Mouse (Mus musculus): ENCODE measurements around the gene Tmem88. TPM values are rescaled to one million over a fixed set of nuclear protein-coding genes. Genes with fewer than 3 reads are reported as not detected.
A peak's percentile ranks its signal among the peaks of the same experiment; 100 is the strongest.

The Tmem88 gene
- total RNA-seq, 2 experiments from 2014 or later = 2.5 TPM

- DNase-seq (ENCODE audit: extremely low spot score in 1 of 2, low spot score in 1 of 2) = no peak
These were observed 19.0 kb upstream of the Tmem88 start for GRCm38 (mm10) chr11:69416921-69417448.

DNA sequence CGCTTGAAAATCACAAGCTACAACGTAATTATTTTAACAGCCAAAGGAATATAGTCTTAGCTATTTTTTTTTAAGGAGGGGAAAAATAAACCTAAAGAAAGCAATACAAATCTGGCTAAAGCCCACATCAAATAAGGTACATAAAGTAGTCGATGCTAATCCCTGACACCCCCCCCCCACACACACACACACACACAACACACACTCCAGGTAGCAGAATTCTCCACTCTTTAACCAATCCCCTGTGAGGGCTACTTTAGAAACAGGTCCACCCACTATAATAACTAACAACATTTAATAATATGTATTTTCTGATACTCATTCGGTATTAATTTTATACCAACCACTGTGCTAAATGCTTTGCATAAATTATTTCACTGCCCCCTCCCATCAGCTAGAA is 18.5 kb upstream of the Tmem88 start:
- DNase-seq (ENCODE audit: extremely low spot score in 1 of 2, low spot score in 1 of 2) = no peak

DNA sequence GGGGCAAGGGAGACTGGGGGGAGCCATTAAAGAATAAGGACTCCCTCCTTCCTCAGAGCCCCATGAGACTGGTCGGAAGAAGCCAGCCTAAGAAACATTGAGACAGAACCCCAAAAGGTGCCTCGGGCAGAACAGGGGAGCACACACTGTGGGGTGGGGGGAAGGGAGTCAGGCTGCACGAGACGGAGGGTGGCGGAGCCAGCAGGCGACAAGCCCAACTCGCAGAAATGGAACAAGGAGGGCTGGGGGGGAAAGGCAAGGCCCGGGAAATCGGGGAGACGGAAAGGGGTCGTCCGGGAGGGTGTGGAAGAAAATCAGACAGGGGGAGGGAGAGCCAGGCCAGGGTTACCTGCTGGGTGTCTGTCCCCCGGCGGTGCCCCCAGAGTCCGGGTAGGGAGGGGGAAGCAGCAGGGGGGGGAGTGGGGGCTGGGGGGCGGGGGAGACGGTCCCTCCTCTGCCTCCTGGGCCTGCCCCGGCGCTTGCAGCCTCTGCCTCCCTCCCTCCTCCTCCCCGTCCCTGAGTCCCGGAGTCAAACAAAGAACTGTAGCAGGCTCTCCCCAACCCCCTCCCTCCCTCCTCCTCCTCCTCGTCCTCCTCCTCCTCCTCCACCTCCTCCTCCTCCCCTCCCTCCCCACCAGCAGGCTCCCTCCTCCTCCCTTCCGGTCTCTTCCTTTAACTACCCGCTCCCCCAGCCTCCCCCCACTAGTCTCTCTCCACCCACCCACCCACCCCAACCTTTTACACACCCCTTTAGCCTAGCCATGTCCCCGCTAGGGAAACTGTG is 17.8 kb upstream of the Tmem88 start:
- peak; percentile 40 to 45 for DNase-seq (ENCODE audit: extremely low spot score in 1 of 2, low spot score in 1 of 2)

DNA sequence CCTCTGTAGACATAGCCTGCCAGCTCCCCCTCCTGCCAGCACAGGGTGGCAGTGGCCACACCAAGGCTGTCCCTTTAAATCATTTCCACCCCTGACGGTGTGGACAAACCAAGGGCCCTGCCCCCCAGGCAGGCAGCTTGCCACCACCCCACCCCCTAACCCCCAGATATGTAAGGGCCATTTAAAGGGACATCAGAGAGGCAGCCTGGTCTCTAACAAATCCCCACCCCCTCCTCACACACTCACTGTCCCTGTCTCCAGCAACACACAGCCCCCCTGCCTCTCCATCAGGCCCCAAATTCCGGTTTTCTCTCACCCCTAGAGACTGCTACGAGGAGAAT is 17.3 kb upstream of the Tmem88 start:
- DNase-seq (ENCODE audit: extremely low spot score in 1 of 2, low spot score in 1 of 2) = peak in 1 of 2 experiments; percentile 45

GRCm38 (mm10) chr11:69414421-69415326 is 16.6 kb upstream of the Tmem88 start:
- DNase-seq (ENCODE audit: extremely low spot score in 1 of 2, low spot score in 1 of 2) = peak in 1 of 2 experiments; percentile 47

DNA sequence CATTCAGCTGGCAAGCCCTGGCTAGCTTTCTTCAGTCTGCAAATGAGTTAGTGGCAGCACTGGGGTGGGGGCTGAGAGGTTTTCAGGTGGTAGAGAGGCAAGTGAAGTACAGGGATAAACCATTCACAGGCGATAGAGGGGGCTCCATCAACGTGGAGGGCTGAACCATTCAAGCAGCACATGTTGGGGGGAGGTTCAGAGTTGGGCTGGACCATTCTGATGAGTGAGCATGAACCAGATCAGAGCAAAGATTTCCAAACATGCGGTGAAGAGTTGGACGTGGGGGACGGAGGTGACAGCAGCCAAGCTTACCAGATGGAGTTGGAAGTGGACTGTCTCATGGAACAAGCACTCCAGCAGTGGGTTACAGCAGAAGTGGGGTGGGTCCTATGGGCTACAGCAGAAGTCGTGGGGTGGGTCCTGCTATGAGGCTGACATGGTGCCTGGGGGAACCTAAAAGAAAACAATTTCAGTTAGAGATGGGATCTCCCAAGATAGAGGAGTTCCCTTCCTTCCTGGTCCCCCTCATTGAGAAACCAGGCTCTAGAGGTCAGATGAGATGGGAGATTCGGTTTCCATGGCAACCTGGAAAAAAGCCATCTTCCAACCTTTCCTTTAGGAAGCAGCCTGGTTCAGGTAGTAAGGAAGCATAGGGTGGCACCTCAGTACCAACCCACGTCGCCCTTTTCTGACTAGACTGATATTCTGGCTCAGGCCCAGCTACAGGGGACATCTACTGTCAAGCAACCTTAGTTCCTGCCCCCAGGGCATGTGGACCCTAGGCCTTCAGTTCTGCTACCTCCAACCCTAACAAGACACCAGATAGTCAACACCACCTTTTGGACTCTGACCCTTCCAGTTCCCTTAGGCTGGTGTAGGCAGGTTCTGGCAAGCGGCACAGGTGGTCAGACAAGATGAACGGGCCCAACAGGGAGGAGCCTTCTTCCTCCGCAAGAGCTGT is 15.5 kb upstream of the Tmem88 start, which contains the start of gene Kdm6b:
Gene Kdm6b, minus strand, starts transcription at position 455 of the 961 bp plus-strand sequence.
- peak in 1 of 2 experiments; percentile 48 for DNase-seq (ENCODE audit: extremely low spot score in 1 of 2, low spot score in 1 of 2)

- DNase-seq (ENCODE audit: extremely low spot score in 1 of 2, low spot score in 1 of 2) = no peak
These were observed 14.5 kb upstream of the Tmem88 start for GRCm38 (mm10) chr11:69412548-69412947.

DNA sequence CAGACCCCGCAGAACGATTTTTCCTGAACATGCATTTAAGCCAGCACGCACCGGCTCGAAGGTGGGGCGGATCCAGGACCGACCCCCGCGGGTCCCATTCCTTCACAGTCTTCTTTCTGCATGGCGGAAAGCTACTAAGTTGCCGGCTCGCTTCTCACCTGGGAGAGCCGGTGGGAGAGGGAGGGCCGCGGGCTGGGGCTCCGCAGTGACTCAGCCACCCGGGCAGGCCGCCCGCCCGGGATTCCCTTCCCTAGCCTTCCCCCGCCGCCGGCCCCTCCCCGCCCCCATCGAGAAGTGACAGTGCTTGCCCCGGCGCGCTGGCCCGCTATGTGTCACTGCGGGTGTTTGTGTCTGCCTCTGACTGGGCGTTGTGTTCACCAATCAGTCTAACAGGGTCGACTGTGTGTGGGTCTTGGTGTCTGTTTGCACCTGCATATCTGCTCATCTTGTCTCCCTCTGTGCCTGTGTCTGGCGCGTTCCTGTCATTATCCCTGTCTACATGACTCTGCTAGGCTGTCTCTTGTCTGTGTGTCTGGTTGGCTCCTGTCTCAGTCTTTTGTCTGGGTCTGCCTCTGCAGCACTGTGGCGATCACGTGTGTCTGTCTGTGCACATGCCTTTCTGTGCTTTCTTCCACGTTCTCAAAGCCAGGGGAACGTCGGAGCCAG is 13.6 kb upstream of the Tmem88 start:
- DNase-seq (ENCODE audit: extremely low spot score in 1 of 2, low spot score in 1 of 2) = peak; percentile 36 to 39

DNA sequence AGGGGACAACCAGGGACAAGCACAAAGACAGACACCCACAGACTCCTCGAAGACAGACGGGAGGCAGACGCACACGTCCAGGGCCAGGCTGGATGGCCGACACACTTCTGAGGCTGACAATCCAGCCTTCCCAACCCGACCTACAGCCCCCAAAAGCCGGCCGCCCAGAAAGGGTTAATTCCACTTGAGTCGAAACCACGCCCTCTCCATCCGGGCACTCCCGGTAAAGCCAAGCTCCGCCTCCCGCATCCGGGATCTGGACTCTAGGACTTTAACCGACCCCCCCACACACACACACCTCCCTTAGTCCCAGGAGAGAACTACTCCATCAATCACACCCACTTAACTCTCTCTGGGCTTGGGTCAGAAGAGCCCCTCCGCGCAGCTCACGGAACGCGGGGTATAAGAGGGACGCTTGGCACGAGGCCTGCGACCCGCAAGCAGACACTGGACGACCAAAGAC is 13.1 kb upstream of the Tmem88 start:
- DNase-seq (ENCODE audit: extremely low spot score in 1 of 2, low spot score in 1 of 2) = peak; percentile 88 to 92

DNA sequence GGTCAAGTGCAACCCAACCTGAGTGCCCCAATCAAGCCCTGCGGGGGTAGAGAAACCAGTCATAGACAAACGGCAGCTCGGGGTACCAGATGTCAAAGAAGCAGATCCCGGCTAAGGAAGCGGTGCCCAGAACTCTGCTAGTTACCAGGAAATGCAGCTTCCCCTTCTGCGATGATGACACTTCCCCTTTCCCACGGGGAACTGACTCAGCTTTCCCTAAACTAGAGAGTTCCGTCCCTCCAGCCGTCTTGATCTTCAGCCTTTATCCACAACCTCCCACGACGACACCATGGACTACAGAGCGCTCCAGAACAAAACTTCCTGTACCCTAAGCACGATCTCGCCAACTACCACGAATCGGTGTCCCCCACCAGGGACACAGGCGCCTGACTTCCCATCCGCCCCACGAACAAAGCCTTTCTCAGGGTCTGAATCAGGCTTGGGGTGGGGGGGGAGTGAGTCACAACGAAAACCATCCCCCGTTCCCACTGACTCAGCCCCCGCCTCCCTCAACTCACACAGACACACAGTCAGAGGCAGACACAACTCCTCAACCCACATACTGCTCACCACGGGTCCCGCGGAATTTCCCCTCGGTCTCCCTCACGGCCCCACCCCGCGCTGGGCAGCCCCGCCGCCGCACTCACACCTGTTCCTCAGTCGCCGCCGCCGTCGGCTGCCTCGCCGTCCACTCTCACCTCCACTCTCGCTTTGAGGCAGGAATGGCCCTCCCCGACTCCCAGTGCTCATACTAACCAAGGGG is 12.5 kb upstream of the Tmem88 start:
- DNase-seq (ENCODE audit: extremely low spot score in 1 of 2, low spot score in 1 of 2) = peak; percentile 38 to 47

DNA sequence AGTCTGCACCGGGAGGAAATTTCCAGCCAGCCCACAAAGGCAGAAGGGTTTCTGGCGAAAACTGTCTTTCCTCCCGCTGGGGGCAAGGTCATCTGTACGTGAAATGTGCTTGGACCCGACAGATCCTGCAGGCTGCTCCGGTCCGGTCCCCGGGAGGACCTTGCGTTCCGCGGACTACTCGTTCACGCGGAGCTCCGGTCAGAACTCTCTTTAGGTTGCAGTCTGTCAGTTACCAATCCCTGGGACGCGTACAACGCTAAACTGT is 11.9 kb upstream of the Tmem88 start:
- no peak for DNase-seq (ENCODE audit: extremely low spot score in 1 of 2, low spot score in 1 of 2)

DNA sequence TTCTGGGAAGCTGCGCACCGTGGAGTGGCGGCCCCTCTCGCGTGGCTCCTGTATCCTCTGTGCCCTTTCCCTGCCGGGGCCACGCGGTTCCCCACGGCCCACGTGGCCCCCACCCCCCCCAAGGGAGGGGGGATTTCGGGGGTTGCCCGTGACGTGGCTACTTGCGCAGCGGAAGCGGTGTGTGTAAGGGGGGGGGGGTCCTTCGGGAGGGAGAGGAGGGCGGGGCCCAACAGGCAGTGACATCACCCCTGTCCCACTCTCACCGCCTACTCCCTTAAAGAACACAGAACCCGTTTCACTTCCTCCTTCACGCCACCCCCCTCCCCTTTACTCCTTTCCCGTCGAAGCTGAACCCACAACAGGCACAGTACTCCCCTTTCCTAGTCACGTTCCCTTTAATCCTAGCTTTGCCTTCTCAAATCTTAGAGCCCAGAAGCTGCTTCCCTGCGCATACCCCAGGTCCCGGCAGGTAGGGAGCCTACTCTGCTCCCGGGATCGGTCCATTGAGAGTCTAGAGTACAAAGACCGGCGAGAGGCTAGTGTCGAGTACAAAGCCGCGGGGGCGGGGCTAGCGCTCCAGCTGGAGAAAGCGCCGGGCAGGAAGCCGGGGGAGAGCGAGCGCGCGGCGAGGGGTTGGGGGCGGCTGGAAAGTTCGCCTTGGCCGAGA is 11.5 kb upstream of the Tmem88 start:
- peak; percentile 67 to 69 for DNase-seq (ENCODE audit: extremely low spot score in 1 of 2, low spot score in 1 of 2)

GRCm38 (mm10) chr11:69408541-69409377 is 10.7 kb upstream of the Tmem88 start:
- peak; percentile 58 to 61 for DNase-seq (ENCODE audit: extremely low spot score in 1 of 2, low spot score in 1 of 2)

DNA sequence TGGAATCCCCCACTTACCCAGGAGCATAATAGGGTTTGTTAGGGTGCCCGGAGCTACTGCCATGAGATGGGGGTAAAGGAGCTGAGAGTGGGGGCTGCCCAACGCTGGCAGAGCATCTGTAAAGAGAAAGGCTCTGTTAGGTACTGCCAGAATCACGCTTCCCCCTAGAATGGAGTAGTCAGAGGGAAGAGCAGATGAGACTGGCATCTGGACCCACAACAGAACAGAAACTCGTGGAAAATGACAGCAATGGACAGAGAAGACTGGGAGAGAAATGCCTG is 9.6 kb upstream of the Tmem88 start:
- DNase-seq (ENCODE audit: extremely low spot score in 1 of 2, low spot score in 1 of 2) = no peak

GRCm38 (mm10) chr11:69406867-69407723 is 9.1 kb upstream of the Tmem88 start:
- DNase-seq (ENCODE audit: extremely low spot score in 1 of 2, low spot score in 1 of 2) = no peak

GRCm38 (mm10) chr11:69406282-69406681 is 8.2 kb upstream of the Tmem88 start:
- DNase-seq (ENCODE audit: extremely low spot score in 1 of 2, low spot score in 1 of 2) = no peak
